Mouse (Mus musculus) monocyte, adult 2 months (primary cell): ENCODE results near the gene Misp.
A peak's percentile ranks its signal among the peaks of the same experiment; 100 is the strongest.

Experiments
- DNase-seq, 2 experiments: peaks; one replicate each; pipeline ENCODE4 v3.0.0; 2022; ENCODE audit warnings: low spot score in 2 of 2, low read depth in 1 of 2

The Misp gene

DNA sequence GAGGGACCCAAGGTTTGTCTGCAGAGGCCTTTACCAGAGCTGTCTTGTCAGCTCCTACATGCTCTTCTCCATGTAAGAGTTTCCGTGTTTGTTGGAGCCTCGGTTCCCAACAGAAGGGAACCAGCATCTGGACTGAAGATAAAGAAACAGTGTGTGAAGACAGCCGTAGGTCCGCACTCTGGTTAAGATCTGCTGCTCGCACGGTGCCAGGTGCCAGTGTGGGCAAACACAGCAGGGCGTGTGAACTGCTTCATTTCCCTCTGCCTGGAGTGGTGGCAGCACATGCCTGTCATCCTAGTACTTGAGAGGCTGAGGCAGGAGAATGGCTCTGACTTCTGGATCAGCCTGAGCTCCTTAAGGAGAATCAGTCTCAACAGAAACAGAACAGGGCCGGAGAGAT, 51.1 kb downstream of the Misp start:
- DNase-seq = no peak

DNA sequence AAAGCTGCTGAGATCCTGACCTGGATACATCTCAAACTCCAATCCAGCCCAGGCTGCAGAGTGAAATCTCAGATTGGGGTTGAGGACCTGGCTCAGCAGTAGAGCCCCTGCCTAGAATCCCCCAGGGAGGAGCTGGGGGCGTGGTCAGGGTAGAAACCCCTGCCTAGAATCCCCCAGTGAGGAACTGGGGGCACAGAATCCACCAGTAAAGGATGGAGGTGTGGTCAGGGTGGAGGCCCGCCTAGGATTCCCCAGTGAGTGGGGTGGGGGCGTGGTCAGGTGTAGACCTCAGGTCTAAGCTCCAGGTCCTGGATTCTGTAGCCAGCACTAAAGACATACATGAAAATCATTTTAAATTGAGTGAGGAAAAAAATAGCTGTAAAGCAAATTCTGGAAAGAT, 52.1 kb downstream of the Misp start:
- DNase-seq = no peak

DNA sequence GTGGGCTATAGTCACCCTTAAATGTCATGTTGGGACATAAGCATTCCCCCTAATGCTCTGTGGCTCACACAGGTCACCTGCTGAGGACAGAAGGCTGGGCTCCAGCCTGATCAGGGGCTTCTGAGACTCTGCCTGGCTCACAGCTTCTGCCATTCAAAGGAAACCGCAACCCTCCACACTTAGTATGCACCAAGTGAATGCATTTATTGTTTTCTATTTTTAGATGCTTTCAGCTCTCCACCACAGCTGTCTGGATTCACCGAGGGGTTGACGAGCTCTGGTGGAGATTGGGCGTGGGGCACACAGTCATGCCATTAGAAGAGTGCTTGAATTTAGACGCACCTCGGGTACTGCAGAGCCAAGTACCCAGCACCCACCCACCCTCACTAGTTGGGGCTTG, 52.5 kb downstream of the Misp start:
- DNase-seq = no peak

DNA sequence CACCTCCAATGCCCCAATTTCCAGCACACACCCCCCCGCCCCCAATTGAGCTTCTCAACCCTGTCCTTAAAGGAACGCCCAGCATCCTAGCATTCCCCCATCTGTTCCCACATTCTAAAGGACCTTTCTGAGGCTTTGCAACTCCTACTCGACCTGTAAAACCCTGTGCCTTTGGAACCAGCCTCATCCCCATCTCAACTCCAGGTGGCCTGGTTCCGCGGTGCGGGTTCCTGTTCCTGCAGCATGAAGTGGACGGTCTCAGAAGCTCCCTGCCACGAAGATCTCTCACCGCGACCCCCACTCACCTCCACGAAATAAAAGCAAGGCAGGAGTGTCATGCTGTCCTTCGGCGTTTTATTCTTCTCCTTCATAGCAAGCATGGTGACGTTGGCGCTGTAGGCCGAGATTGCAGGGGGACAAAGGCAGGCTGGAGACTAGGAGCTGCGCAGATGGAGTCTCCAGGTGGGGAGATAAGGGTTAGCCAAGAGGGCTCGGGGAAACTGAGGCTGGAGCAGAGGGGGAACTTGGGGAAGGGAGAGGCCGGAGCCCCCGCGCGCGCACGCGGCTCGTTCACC, 53.0 kb downstream of the Misp start:
- no peak for DNase-seq

DNA sequence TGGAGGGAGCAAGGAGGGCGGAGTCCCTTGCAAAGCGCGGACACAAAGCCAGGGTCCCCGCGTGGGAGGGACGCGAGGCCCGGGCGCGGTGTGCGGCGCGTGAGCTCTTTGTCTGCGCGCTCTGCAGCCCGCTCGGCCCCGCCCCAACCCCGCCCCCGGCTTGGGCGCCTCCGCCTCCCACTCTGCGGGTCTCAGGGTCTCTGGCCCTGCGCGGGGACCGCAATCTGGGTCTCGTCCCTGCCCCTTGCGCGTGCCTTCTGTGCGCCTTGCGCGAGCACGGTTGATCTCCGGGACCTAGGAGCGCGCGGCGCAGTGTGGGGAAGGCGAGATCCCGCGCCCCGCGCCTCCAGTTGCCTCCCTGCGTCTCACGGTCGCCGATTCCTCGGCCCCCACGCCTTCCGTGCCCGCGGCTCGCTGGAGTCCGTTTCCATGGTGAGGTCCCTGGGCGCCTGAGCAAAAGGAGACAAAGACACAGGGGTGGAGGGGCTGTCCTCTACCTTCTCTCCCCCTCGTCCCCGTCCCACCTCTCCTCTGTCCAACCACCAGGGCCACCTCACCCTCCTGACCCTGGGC, 53.6 kb downstream of the Misp start, which contains the start of the genes Prtn3 and Plppr3:
Prtn3 (plus strand) TSS at position 187 of the 573 bp plus-strand sequence.
Plppr3 (minus strand) TSS at position 345 of the 573 bp plus-strand sequence.
- DNase-seq = no peak

DNA sequence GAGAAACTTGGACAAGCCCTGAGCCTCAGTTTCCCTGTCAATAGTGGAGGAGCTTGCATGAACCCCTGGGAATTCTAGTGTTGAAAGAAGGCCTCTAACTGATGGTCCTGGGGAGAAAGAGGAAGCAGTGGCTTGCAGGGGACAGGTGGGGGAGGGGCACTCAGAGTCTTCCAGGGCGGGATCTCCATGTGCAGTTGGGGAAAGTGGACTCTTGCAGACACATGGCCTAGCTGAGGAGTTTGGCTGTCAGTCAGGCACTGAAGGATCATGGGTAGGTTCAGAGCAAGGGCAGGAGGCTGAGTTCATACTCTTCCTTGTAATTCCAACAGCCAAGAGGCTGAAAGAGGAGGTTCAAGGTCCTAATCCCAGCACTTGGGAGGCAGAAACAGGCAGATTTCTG, 56.4 kb downstream of the Misp start:
- no peak for DNase-seq

DNA sequence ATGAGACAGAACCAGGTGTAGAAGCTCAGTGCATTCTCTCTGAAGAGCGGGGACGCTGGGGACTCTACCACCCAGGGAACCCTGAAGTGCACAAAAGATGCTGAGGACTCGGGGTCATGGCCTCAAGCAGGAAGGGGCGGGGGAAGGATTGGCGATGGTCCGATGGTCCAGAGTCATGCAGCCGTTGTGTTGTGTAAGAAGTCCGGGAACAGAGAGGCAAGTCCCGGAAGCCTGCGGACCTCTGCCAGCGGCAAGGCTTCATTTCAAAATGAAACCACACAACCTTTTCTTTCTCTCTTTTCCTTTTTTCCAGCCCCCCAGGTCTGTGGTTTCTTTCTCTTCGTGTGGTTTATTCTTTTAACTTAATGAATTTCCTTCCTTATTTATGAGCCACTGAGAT, 57.0 kb downstream of the Misp start:
- DNase-seq = peak; percentile 54 to 59

DNA sequence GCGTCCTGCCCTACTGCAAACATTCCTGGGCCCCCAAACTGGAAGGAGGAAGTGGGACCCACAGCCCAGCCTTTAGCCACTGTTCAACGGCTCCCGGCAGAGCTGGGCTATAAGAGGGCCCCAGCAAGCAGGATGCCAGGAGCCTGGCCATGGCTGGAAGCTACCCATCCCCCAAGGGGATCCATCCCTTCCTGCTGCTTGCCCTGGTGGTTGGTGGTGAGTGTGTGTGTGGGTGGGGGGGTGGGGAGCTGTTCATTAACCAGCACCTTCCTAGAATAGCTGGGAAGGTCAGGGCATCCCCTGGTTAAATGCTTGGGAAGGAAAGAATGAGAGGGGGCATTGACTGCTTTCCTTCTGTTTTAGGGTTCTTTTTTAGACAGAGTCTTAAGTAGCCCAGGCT, 58.7 kb downstream of the Misp start:
- DNase-seq = no peak
